Mouse (Mus musculus): ENCODE measurements around the gene Gapdh.

DNA sequence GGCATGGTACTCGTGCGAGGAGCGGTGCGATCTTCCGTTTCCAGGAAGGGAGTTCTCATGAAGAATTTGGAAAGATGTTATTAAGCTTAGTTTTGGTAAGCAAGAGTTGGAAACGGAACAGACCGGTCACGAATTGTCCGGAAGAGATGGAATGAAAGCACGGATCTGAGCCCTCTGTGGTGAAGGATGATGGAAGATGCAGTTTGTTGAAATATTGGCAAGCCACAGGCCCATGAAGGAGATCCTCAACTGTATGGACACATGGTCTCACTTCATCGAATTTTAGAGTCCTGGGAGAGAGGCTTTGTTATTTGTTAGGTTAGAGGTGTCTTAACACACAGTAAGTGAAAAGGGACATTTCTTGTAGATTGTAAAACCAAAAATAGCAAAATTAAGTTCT is 33.8 kb downstream of the Gapdh start:
- TF ChIP-seq CTCF (IDR thresholded peaks at IDR 0.05; ENCODE audit: low read depth) (no peak), EP300 (IDR thresholded peaks at IDR 0.05; ENCODE audit: low read depth) (no peak)
